Mouse (Mus musculus) liver, adult 2 months (tissue): ENCODE data around the gene Tanc1. TPM values are rescaled to one million over a fixed set of nuclear protein-coding genes. Genes with fewer than 3 reads are reported as not detected.

ENCODE experiments used
- DNase-seq: peaks from one replicate; pipeline ENCODE4 v3.0.0-alpha.2; 2011; ENCODE audit warnings: low read depth, low spot score; ENCODE audit errors: extremely low read depth
- H3K27ac ChIP-seq: fragments of 200-500 bp; replicated peaks from 2 replicates; pipeline ENCODE4 v1.5.1; 2012; ENCODE audit warnings: low read depth, mild to moderate bottlenecking, control low read depth, inconsistent platforms, low read length; ENCODE audit not compliant: insufficient read depth
- H3K27me3 ChIP-seq: fragments of 200-500 bp; 2 replicates; pipeline ENCODE4 v1.6.1; 2012; ENCODE audit warnings: mild to moderate bottlenecking, moderate library complexity, low read length, inconsistent platforms; ENCODE audit not compliant: control insufficient read depth, insufficient read depth
- H3K36me3 ChIP-seq: fragments of 200-500 bp; 2 replicates; pipeline ENCODE4 v1.6.1; 2012; ENCODE audit warnings: low read length, inconsistent platforms; ENCODE audit not compliant: control insufficient read depth, insufficient read depth
- H3K4me1 ChIP-seq: fragments of 200-500 bp; 2 replicates; pipeline ENCODE4 v1.6.1; 2011; ENCODE audit warnings: low read length; ENCODE audit not compliant: control insufficient read depth, insufficient read depth
- H3K4me3 ChIP-seq: fragments of 200-500 bp; 2 replicates; pipeline ENCODE4 v1.5.1; 2011; ENCODE audit warnings: low read depth, mild to moderate bottlenecking, control low read depth, low read length, moderate library complexity; ENCODE audit not compliant: insufficient read depth
- H3K79me2 ChIP-seq: fragments of 200-500 bp; 2 replicates; pipeline ENCODE4 v1.6.1; 2012; ENCODE audit warnings: inconsistent platforms, mild to moderate bottlenecking, low read length, moderate library complexity; ENCODE audit not compliant: control insufficient read depth, insufficient read depth
- H3K9ac ChIP-seq: fragments of 200-500 bp; 2 replicates; pipeline ENCODE4 v1.6.1; 2012; ENCODE audit warnings: low read depth, mild to moderate bottlenecking, control low read depth, inconsistent platforms, low read length
- CTCF ChIP-seq: fragments of 200-500 bp; IDR thresholded peaks from 2 replicates; pipeline ENCODE4 v1.5.1; 2011; ENCODE audit warnings: low read depth, low read length, control low read depth
- POLR2A ChIP-seq: fragments of 200-500 bp; IDR thresholded peaks from 2 replicates; pipeline ENCODE4 v1.6.1; 2011; ENCODE audit warnings: low read length, control low read depth; ENCODE audit not compliant: insufficient read depth; ENCODE audit errors: extremely low read depth
- WGBS: fragments of 180-500 bp; shearing (Covaris S2); methylation state at CpG from one replicate; pipeline ENCODE4 v1.1.7; 2018; 5-methylcytosine and 5-hydroxymethylcytosine counted together
- polyA plus RNA-seq: library from polyadenylated mRNA; depleted of rRNA; stranded (reverse); fragments of >200 nt; gene quantifications from 2 replicates; pipeline ENCODE4 v1.2.3, GENCODE M21; 2012
- total RNA-seq: library from RNA; depleted of rRNA; stranded (reverse); fragments of >200 nt; gene quantifications from 2 replicates; pipeline ENCODE4 v1.2.3, GENCODE M21; 2014

The Tanc1 gene
- total and polyA plus RNA-seq, 2 experiments: 2.7 to 5.0 TPM

GRCm38 (mm10) chr2:59811247-59811646 is 199.4 kb downstream of the Tanc1 start:
- 92% methylated on average over 1 of the region's 1 CpGs for WGBS
- no peak overlapping the region for H3K27ac ChIP-seq
- no peaks in the 10 kb centered on the region for H3K79me2 ChIP-seq
- TF ChIP-seq CTCF (no peak), POLR2A (no peak)
- no peak overlapping the region for H3K4me3 ChIP-seq
- H3K27me3 ChIP-seq: no peaks in the 10 kb centered on the region
- peaks cover 1% of the 10 kb centered on the region; the same call in 1 of the 2 replicates for H3K36me3 ChIP-seq
- no peak overlapping the region for H3K9ac ChIP-seq
- H3K4me1 ChIP-seq: no peaks in the 10 kb centered on the region
- no peak for DNase-seq

GRCm38 (mm10) chr2:59812641-59813040 is 200.8 kb downstream of the Tanc1 start:
- Histone ChIP-seq H3K36me3 (no peaks in the 10 kb centered on the region; the same call in 1 of the 2 replicates), H3K9ac (no peak overlapping the region), H3K4me1 (no peaks in the 10 kb centered on the region), H3K27me3 (no peaks in the 10 kb centered on the region), H3K27ac (no peak overlapping the region), H3K4me3 (no peak overlapping the region), H3K79me2 (no peaks in the 10 kb centered on the region)
- no peak for DNase-seq
- TF ChIP-seq CTCF: no peak
- no peak for TF ChIP-seq POLR2A
- WGBS: 97% methylated on average over 1 of the region's 1 CpGs

GRCm38 (mm10) chr2:59813457-59813856 is 201.6 kb downstream of the Tanc1 start:
- WGBS: 94% methylated on average over 13 of the region's 13 CpGs
- H3K79me2 ChIP-seq: no peaks in the 10 kb centered on the region
- H3K4me1 ChIP-seq: no peaks in the 10 kb centered on the region
- H3K9ac ChIP-seq: no peak overlapping the region
- peaks cover 4% of the 10 kb centered on the region; the same call in 1 of the 2 replicates for H3K36me3 ChIP-seq
- no peak for TF ChIP-seq CTCF
- TF ChIP-seq POLR2A: no peak
- H3K27me3 ChIP-seq: no peaks in the 10 kb centered on the region
- no peak for DNase-seq
- no peak overlapping the region for H3K4me3 ChIP-seq
- H3K27ac ChIP-seq: no peak overlapping the region

- no peaks in the 10 kb centered on the region for H3K27me3 ChIP-seq
- no peak for TF ChIP-seq CTCF
- no peak for TF ChIP-seq POLR2A
- no peak overlapping the region for H3K9ac ChIP-seq
- no peak for DNase-seq
- no peak overlapping the region for H3K27ac ChIP-seq
- H3K36me3 ChIP-seq: peaks cover 8% of the 10 kb centered on the region; the same call in 1 of the 2 replicates
- no peaks in the 10 kb centered on the region for H3K79me2 ChIP-seq
- 87% methylated on average over 8 of the region's 8 CpGs for WGBS
- no peak overlapping the region for H3K4me3 ChIP-seq
- H3K4me1 ChIP-seq: no peaks in the 10 kb centered on the region
These were observed 203.2 kb downstream of the Tanc1 start for GRCm38 (mm10) chr2:59814997-59815396.

- DNase-seq: no peak
- Histone ChIP-seq H3K79me2 (no peaks in the 10 kb centered on the region), H3K36me3 (peaks cover 12% of the 10 kb centered on the region; the same call in 1 of the 2 replicates), H3K27me3 (no peaks in the 10 kb centered on the region), H3K27ac (no peak overlapping the region), H3K4me1 (no peaks in the 10 kb centered on the region), H3K4me3 (no peak overlapping the region), H3K9ac (no peak overlapping the region)
- TF ChIP-seq POLR2A (no peak), CTCF (no peak)
- 97% methylated on average over 15 of the region's 15 CpGs for WGBS
These were observed 206.8 kb downstream of the Tanc1 start for GRCm38 (mm10) chr2:59818663-59819062.

GRCm38 (mm10) chr2:59819415-59819814 is 207.6 kb downstream of the Tanc1 start:
- H3K4me1 ChIP-seq: no peaks in the 10 kb centered on the region
- no peaks in the 10 kb centered on the region for H3K27me3 ChIP-seq
- H3K36me3 ChIP-seq: peaks cover 12% of the 10 kb centered on the region; the same call in 1 of the 2 replicates
- H3K4me3 ChIP-seq: no peak overlapping the region
- TF ChIP-seq POLR2A (no peak), CTCF (no peak)
- no peaks in the 10 kb centered on the region for H3K79me2 ChIP-seq
- DNase-seq: no peak
- no peak overlapping the region for H3K9ac ChIP-seq
- no peak overlapping the region for H3K27ac ChIP-seq
- 89% methylated on average over 6 of the region's 6 CpGs for WGBS
